Mouse (Mus musculus): ENCODE data around the gene Dclk2. TPM values are rescaled to one million over a fixed set of nuclear protein-coding genes. Genes with fewer than 3 reads are reported as not detected.

Gene Dclk2
- polyA plus RNA-seq, 1 experiment from 2014 or later: 11.0 TPM

DNA sequence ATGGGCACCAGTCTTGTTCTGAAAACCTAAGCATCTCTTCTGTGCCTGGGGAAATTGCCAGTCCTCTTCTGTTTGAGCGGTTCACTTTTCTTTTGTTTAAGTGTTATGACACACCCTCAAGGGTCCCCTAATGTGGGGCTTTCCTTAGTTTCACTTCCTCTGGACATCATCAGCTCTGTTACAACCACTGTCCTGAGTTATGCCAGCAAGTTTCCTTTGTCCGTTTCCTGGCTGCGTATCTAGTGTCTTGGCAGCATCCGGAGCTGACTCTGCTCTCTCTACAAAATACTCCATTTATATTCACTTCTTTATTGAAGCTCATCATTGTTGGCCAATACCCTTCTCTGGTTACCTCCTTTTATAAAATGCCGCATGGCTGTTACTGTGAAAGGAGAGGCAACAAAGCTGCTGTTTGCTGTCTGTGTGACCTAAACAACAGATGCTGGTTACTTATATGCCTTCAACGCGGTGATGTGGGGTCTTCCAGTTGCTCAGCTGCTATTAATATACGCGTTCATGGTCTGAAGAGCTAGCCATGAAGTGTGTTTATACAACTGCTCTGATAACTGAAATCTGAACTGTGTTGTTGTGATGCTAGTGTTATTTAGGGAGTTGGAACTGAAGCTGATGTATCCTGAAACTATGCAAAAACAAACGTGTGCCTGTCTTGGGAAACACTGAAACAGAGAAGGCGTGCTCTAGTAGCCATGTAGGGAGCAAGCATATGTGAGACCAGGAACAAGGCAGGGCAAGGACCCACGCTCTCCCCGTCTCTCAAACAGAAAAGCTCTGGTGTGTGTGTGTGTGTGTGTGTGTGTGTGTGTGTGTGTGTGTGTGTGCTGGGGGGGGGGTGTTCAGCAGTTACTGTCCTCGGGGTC, 145.8 kb downstream of the Dclk2 start:
- Histone ChIP-seq H3K9ac (no peak overlapping the region), H3K27ac (peak overlapping the region; percentile 13; the same call in 1 of the 2 replicates), H3K27me3 (no peaks in the 10 kb centered on the region), H3K4me3 (replicated peaks) (no peak overlapping the region), H3K36me3 (no peaks in the 10 kb centered on the region), H3K9me3 (replicated peaks) (no peaks in the 10 kb centered on the region), H3K4me1 (replicated peaks) (0 out of 2 replicates have a peak, but pooled peaks cover 6% of the 10 kb centered on the region), H3K4me2 (0 out of 2 replicates have a peak overlapping the region, but pooled peaks have one; percentile 14)
- 0 out of 2 replicates have a peak, but pooled peaks have one; percentile 45 for ATAC-seq (ENCODE audit: low read depth)
- WGBS (ENCODE audit: insufficient replicate concordance): 45% methylated on average over 14 of the region's 14 CpGs
- DNase-seq: no peak

DNA sequence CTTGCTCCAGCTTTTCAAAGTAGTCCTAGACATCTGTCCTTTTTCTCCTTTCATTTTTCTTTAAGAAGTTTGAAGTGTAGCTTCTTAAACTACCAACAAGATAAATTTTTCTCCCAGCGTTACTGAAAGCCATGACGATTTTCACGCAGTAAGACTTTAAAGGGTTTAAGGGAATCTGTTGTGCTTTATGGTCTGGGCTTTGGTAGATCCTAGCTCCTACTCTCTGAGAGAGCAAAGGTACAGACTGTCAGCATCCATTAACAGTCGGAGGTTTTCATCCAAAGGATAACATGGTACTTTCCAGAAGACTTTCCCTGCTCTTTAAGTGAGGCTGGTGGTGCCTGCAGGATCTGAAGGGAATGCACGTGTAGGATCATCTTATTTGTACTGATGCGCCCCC, 151.7 kb downstream of the Dclk2 start:
- no peak overlapping the region for H3K4me2 ChIP-seq
- no peaks in the 10 kb centered on the region for H3K27me3 ChIP-seq
- H3K9ac ChIP-seq: no peak overlapping the region
- H3K4me1 ChIP-seq (replicated peaks): 0 out of 2 replicates have a peak, but pooled peaks cover 3% of the 10 kb centered on the region
- ATAC-seq (ENCODE audit: low read depth) (no peak), DNase-seq (no peak)
- H3K9me3 ChIP-seq (replicated peaks): no peaks in the 10 kb centered on the region
- WGBS (ENCODE audit: insufficient replicate concordance): 61% methylated on average over 6 of the region's 6 CpGs
- no peak overlapping the region for H3K4me3 ChIP-seq (replicated peaks)
- H3K27ac ChIP-seq: no peak overlapping the region
- H3K36me3 ChIP-seq: no peaks in the 10 kb centered on the region

DNA sequence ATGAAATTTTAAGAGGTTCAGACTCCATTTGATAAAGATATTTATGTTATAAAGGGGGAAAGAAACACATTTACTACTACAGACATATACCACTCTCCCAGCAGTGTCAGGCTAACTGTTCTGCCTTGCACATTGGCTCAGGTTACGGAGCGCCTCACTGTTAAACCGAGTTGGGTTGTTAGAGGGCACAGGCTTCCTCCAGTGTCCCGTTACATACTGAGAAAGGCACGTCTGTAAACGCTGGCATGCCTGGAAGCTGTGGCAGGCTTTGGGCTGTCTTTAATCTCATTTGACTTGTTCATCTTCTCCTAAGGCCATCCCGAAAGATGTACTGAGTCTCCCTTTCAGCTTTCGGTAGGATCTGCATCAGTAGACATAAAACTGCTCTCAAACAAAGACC, 152.1 kb downstream of the Dclk2 start:
- no peak for ATAC-seq (ENCODE audit: low read depth)

DNA sequence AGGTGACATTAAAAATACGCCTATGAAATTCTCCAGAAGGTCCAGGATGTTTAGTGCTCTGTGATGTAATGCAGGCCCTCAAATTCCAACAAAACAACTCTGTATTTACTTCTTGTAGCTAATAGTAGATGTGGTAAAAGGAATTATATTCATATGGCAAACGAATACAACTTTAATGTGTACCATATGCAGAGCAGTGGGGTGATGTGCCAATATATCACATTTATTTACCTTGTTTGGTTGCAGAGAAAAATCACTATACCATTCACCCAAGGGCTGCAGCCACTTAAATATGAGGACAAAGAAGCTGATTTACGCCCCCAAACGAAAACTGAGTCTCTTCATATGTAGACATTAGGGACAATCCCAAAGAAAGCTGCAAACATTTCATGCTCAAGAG, 158.2 kb downstream of the Dclk2 start:
- WGBS (ENCODE audit: insufficient replicate concordance): 67% methylated on average over 4 of the region's 4 CpGs

More for the DNA sequence above, 152.1 kb downstream of the Dclk2 start:
- H3K36me3 ChIP-seq: no peaks in the 10 kb centered on the region
- no peak overlapping the region for H3K4me3 ChIP-seq (replicated peaks)
- no peak for DNase-seq
- H3K9me3 ChIP-seq (replicated peaks): no peaks in the 10 kb centered on the region
- 0 out of 2 replicates have a peak, but pooled peaks cover 3% of the 10 kb centered on the region for H3K4me1 ChIP-seq (replicated peaks)
- H3K9ac ChIP-seq: no peak overlapping the region
- H3K27me3 ChIP-seq: no peaks in the 10 kb centered on the region
- WGBS (ENCODE audit: insufficient replicate concordance): 49% methylated on average over 8 of the region's 8 CpGs
- H3K27ac ChIP-seq: no peak overlapping the region
- no peak overlapping the region for H3K4me2 ChIP-seq

DNA sequence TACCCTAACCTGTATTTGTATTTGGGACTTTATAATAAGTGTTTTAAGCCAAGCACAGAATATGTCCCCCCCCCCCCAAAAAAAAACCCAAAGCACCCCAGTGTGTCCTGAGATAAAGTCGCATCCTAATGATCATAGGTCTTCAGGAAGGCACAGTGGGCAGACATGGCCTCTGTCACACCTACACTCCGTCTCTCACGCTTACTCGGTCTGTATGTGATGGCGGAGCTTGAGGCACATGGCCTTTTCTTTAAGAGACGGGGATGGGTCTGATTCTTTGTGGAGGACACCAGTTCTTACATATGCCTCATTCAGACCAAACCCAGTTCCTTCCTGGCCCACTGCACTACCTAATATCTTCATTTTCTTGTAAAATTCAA, 158.6 kb downstream of the Dclk2 start:
- Histone ChIP-seq H3K27ac (no peak overlapping the region), H3K4me1 (replicated peaks) (no peaks in the 10 kb centered on the region), H3K27me3 (no peaks in the 10 kb centered on the region), H3K4me2 (no peak overlapping the region), H3K9ac (no peak overlapping the region), H3K36me3 (no peaks in the 10 kb centered on the region), H3K9me3 (replicated peaks) (no peaks in the 10 kb centered on the region), H3K4me3 (replicated peaks) (no peak overlapping the region)
- DNase-seq (no peak), ATAC-seq (ENCODE audit: low read depth) (no peak)
- WGBS (ENCODE audit: insufficient replicate concordance): 83% methylated on average over 6 of the region's 6 CpGs

More for the DNA sequence above, 158.2 kb downstream of the Dclk2 start:
- no peaks in the 10 kb centered on the region for H3K36me3 ChIP-seq
- DNase-seq (no peak), ATAC-seq (ENCODE audit: low read depth) (no peak)
- no peak overlapping the region for H3K4me2 ChIP-seq
- no peaks in the 10 kb centered on the region for H3K27me3 ChIP-seq
- H3K4me1 ChIP-seq (replicated peaks): no peaks in the 10 kb centered on the region
- H3K27ac ChIP-seq: no peak overlapping the region
- no peak overlapping the region for H3K4me3 ChIP-seq (replicated peaks)
- H3K9ac ChIP-seq: no peak overlapping the region
- H3K9me3 ChIP-seq (replicated peaks): no peaks in the 10 kb centered on the region

DNA sequence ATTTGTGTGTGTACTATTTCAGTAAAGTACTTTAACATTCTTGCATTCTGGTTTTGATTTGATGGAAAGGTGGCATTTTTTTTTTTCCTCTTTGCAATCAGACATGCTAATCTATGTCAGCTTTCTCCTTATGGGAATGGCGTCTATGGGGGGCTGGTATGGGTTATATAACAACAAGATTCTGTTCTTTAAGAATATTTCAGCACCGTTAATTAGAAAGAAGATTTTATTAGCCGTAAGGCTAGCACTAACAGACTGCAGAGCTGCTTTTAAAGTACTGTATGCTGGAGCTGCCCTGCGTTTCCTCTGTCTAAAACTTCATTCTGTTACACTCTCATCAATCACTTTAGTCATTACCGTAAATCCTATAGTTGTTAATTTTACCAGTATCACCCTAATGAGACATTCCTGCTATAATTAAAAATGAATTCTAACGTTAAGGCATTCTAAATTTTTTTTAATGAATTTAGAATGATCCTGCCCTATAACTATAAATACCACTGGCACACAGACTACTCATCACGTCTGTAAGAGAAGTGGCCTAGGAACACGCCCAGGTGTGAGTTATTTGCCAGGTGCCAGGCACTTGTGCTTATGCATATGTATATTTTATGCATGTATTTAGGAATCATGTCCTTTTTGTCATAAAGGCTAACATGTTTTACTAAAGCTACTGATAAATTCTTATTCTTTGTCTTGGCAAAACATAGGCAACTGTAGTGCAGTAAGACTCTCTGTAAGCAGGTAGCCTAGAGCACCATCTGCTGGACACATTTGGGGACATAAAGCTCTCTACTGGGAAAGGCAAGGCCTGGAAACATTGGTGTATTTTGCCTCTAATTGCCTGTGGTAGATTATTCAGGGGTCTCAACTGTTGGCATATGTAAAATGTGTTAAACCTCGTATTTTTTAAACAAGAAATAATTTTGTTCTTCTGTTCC, 159.3 kb downstream of the Dclk2 start:
- no peak for ATAC-seq (ENCODE audit: low read depth)
- 63% methylated on average over 9 of the region's 9 CpGs for WGBS (ENCODE audit: insufficient replicate concordance)
- no peaks in the 10 kb centered on the region for H3K36me3 ChIP-seq
- H3K9me3 ChIP-seq (replicated peaks): no peaks in the 10 kb centered on the region
- no peak overlapping the region for H3K4me3 ChIP-seq (replicated peaks)
- no peaks in the 10 kb centered on the region for H3K4me1 ChIP-seq (replicated peaks)
- H3K4me2 ChIP-seq: no peak overlapping the region
- H3K27me3 ChIP-seq: no peaks in the 10 kb centered on the region
- no peak overlapping the region for H3K9ac ChIP-seq
- no peak overlapping the region for H3K27ac ChIP-seq
- no peak for DNase-seq

DNA sequence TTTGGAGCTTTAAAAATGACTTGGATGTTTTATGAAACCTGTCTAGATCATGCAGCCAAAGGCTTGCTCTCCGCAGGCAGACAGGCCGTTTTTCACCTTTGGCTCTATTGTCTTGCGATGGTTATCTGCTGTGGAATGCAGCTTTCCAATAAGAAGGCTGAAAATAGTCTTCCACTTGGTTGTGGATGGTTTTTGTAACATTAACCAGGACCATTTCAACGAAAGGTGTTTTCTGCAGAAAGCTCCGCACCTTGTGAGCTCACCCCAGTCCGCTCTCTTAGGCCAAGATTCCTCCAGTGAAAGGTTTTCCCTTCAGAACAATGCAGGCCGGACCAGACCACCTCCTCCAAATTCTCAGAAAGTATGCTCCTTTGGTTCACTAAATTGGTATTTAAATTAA, 160.2 kb downstream of the Dclk2 start:
- no peak overlapping the region for H3K4me3 ChIP-seq (replicated peaks)
- no peaks in the 10 kb centered on the region for H3K36me3 ChIP-seq
- whole genome bisulfite sequencing (ENCODE audit: insufficient replicate concordance): 80% methylated on average over 7 of the region's 7 CpGs
- H3K27ac ChIP-seq: no peak overlapping the region
- H3K27me3 ChIP-seq: no peaks in the 10 kb centered on the region
- H3K9ac ChIP-seq: no peak overlapping the region
- DNase-seq (no peak), ATAC-seq (ENCODE audit: low read depth) (no peak)
- H3K9me3 ChIP-seq (replicated peaks): no peaks in the 10 kb centered on the region
- H3K4me2 ChIP-seq: no peak overlapping the region
- H3K4me1 ChIP-seq (replicated peaks): no peaks in the 10 kb centered on the region

DNA sequence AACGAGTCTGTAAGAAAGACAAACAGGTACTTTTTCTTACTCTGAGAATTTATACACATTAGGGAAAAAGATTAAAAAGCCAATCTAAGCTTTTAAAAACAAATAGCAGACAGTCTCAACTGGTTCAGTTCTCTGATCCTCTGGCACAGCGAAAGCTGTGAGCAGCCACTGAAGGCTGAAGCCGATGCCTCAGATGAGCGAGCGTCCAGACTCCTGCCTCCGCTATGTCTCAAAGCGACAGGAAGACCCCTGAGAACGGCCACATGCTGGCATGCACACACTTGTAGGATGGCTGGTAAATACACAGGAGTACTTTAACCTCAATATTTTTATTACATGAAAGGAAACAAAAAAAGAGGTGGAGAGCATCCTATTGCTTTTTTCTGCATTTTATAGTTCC, 160.8 kb downstream of the Dclk2 start:
- H3K36me3 ChIP-seq: no peaks in the 10 kb centered on the region
- no peak overlapping the region for H3K27ac ChIP-seq
- 84% methylated on average over 8 of the region's 8 CpGs for WGBS (ENCODE audit: insufficient replicate concordance)
- H3K4me1 ChIP-seq (replicated peaks): no peaks in the 10 kb centered on the region
- H3K27me3 ChIP-seq: no peaks in the 10 kb centered on the region
- no peak overlapping the region for H3K4me2 ChIP-seq
- no peak overlapping the region for H3K9ac ChIP-seq
- H3K9me3 ChIP-seq (replicated peaks): no peaks in the 10 kb centered on the region
- ATAC-seq (ENCODE audit: low read depth): no peak
- no peak for DNase-seq
- H3K4me3 ChIP-seq (replicated peaks): no peak overlapping the region

DNA sequence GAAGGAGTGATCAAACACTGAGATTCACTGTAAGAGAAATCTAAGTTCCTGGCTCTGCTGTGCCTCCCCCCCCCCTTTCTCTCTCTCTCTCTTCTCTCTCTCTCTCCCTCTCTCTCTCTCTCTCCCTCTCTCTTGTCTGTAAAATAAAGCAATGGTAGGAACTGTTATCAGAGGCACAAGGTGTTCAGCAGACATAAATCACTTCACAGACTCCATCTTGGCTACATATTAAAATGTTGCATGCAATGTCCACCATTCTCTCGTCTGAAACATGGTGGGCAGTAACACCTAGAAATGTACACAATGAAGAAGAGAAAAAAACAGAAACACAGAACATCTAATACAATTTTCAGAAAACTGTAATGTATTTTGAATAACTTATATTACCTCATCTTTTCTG, 161.3 kb downstream of the Dclk2 start:
- ATAC-seq (ENCODE audit: low read depth) (no peak), DNase-seq (no peak)
- H3K4me3 ChIP-seq (replicated peaks): no peak overlapping the region
- no peaks in the 10 kb centered on the region for H3K9me3 ChIP-seq (replicated peaks)
- no peaks in the 10 kb centered on the region for H3K27me3 ChIP-seq
- H3K9ac ChIP-seq: no peak overlapping the region
- WGBS (ENCODE audit: insufficient replicate concordance): 46% methylated on average over 1 of the region's 1 CpGs
- no peaks in the 10 kb centered on the region for H3K36me3 ChIP-seq
- no peak overlapping the region for H3K27ac ChIP-seq
- no peaks in the 10 kb centered on the region for H3K4me1 ChIP-seq (replicated peaks)
- H3K4me2 ChIP-seq: no peak overlapping the region

DNA sequence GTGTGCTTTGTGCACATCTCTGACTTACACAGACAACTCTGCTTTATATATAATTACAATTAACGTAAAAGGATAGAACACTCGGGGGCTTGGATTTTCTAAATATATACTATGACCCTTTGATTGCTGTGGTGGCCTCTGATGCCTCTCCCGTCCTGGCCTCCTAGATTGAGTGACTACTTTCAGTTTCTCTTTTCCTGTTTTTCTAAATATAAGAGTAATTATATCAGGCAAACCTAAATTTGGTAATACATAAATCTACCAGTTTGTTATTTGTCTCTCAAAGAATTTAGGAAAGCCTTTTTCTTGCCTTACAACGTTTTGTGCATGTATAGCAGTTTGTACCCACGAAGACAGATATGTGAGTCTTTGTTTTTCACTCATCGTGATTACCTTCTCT, 161.9 kb downstream of the Dclk2 start:
- H3K4me3 ChIP-seq (replicated peaks): no peak overlapping the region
- no peaks in the 10 kb centered on the region for H3K27me3 ChIP-seq
- H3K9ac ChIP-seq: no peak overlapping the region
- no peak for ATAC-seq (ENCODE audit: low read depth)
- H3K36me3 ChIP-seq: no peaks in the 10 kb centered on the region
- WGBS (ENCODE audit: insufficient replicate concordance): 48% methylated on average over 6 of the region's 6 CpGs
- DNase-seq: no peak
- no peaks in the 10 kb centered on the region for H3K9me3 ChIP-seq (replicated peaks)
- H3K4me2 ChIP-seq: no peak overlapping the region
- H3K27ac ChIP-seq: no peak overlapping the region
- H3K4me1 ChIP-seq (replicated peaks): no peaks in the 10 kb centered on the region

DNA sequence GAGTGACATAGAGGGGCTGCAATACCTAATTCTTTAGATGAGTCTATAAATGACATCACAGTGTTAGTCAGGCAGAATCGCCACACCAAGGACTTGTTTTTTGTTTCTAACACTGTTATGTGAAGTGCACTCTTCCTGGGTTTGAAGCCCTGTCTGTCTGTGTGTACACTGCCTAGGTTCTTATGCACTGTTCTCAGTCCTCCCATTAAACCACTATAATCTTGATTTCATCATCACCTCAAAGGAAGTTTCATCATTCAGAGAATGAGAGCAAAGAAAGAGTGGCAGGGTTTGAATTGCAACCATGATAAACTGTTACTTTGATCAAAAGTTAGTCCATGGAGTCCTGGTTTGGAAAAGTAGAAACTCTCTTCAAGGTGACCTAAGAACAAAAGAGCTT, 164.1 kb downstream of the Dclk2 start:
- Histone ChIP-seq H3K9me3 (replicated peaks) (no peaks in the 10 kb centered on the region), H3K27me3 (no peaks in the 10 kb centered on the region), H3K4me2 (no peak overlapping the region), H3K4me1 (replicated peaks) (no peaks in the 10 kb centered on the region), H3K36me3 (no peaks in the 10 kb centered on the region), H3K27ac (no peak overlapping the region), H3K4me3 (replicated peaks) (no peak overlapping the region), H3K9ac (no peak overlapping the region)
- DNase-seq (no peak), ATAC-seq (ENCODE audit: low read depth) (no peak)
- WGBS (ENCODE audit: insufficient replicate concordance): 71% methylated on average over 1 of the region's 1 CpGs

Measured in liver, embryonic 13.5 days (tissue).